Mouse (Mus musculus): ENCODE measurements around the gene Olfr986. TPM values are rescaled to one million over a fixed set of nuclear protein-coding genes. Genes with fewer than 3 reads are reported as not detected.
"Not testable (repeated sequence)": the region's sequence is repeated elsewhere in the genome, so short reads cannot be mapped to it uniquely, and the experiment has no call there.

The Olfr986 gene
- total RNA-seq (2017): not detected in 2 replicates

- ATAC-seq (replicated peaks; ENCODE audit: low read depth, poor library complexity, severe bottlenecking): no peak
Observed at GRCm38 (mm10) chr9:40180620-40181019, at the start of gene Olfr986. TSS of gene Olfr986 (plus strand) at chr9:40180920.

DNA sequence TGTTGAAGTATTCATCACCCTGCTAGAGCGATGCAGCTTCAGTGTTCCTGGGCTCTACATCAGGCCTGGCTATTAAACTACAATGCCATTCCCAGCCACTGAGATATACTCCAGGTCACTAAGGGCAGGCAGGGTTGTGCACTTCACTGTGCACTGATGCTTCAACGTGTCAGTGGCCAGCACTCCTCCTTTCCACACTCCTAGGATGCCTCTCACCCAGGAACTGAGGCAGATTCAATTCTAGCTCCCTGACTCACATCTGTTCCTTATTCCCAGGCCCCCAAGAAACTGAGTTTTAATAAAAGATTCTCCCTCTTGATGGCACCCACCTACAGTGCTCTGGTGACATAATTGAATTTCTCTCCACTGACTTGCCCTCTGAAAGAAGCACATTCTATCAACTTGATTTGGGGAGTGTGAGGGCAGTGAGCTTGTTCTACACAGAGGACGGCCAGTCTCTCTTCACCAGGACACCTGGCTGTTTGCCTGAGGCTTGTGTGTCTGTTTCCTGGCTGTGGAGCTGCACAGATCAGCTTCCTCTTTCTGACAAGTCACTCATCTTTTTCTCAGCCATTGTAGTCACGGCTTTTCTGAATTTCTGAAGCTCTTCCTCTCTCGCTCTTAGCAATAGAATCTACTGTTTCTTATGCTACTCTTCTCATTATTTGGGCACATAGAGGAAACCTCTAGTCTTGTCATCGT lies 43.6 kb upstream of the Olfr986 start:
- peak; percentile 99 for ATAC-seq (replicated peaks; ENCODE audit: low read depth, poor library complexity, severe bottlenecking)

GRCm38 (mm10) chr9:40139484-40139883 lies 41.2 kb upstream of the Olfr986 start:
- no peak for ATAC-seq (replicated peaks; ENCODE audit: low read depth, poor library complexity, severe bottlenecking)

GRCm38 (mm10) chr9:40141544-40141943 lies 39.2 kb upstream of the Olfr986 start:
- ATAC-seq (replicated peaks; ENCODE audit: low read depth, poor library complexity, severe bottlenecking): no peak

- no peak for ATAC-seq (replicated peaks; ENCODE audit: low read depth, poor library complexity, severe bottlenecking)
Observed at GRCm38 (mm10) chr9:40155118-40155644, 25.5 kb upstream of the Olfr986 start.

DNA sequence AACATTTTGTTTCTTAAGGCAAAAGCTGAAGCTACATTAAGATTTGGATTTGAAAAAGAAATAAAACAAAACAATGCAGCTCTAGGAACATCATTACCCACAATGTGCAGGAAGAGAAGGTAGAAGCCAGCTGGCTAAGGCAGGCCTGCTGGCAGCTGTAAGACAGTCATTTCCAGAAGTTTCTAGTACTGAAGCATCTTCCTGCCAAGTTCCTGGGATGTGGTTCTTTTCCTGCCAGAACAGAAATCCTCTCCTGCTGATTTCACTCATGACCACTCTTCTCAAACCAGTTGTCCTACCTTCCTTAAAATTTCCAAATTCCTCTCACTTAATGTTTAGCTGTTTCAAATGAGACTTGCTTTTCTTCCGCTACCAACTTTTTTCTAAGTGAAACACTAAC lies 14.3 kb upstream of the Olfr986 start:
- no peak for ATAC-seq (replicated peaks; ENCODE audit: low read depth, poor library complexity, severe bottlenecking)

GRCm38 (mm10) chr9:40177017-40177416 lies 3.7 kb upstream of the Olfr986 start:
- no peak for ATAC-seq (replicated peaks; ENCODE audit: low read depth, poor library complexity, severe bottlenecking)

DNA sequence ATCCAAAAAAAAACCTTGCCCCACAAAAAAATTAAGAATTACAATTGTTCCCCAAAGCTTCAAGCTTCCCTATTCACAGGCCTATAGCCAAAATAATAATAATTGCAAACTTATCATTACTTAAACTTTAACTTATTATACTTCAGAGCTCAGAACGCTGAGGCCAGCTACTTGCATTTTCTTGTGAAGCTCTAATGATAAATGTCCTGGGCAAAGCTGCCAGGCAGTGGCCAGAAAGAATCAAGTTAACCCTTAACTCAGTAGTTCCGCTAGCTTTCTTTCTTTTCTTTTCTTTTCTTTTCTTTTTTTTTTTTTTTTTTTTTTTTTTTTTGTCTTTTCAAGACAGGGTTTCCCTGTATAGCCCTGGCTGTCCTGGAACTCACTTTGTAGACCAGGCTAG lies 4.4 kb downstream of the Olfr986 start:
- not testable (repeated sequence) for ATAC-seq (replicated peaks; ENCODE audit: low read depth, poor library complexity, severe bottlenecking)

GRCm38 (mm10) chr9:40191086-40191876 lies 10.6 kb downstream of the Olfr986 start:
- ATAC-seq (replicated peaks; ENCODE audit: low read depth, poor library complexity, severe bottlenecking): no peak

DNA sequence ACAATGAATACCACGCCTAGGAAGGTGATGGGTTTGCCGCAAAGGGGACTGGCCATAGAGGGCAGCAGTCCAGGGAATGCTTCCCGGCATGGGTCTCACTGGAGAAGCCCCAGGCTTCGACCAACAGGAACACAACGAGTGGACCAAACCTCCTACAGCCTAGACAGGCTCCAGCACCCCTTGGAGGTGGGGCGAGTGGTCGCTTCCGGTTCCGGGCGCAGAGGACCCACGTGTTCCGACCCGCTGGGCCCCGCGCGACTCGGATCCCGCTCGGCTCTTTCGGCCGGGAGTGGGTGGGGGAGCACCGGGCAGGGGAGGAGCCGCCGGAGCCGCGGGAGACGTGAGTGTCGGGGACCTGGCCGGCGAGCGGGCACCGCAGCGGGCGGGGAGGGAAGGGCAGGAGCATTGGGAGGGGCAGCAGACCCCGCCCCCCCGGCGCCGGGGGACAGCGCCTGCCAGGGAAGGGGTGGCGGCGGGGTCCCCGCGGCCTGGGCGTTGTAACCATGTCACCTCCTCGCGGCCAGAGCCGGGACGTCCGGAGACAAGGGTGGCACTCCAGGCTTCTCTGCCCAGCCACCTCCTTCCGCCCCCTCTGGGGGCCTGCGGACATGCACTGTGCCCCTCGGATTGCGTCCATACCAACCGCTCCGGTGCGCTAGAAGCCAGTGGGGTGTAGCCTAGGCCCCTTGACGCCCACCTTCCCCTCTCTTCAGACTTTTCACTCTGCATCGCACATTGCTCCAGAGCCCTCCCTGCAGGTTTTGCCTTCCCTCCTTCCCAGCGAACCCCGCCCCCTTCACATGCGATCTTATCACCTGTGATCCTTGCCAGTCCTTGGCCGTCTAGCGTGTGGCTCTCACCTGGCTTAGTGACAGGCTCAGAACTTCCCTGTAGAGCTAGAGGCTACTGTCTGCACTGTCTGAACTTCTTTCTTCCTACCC lies 11.6 kb downstream of the Olfr986 start, which contains the start of gene Zfp202:
TSS of gene Zfp202 (plus strand) at position 219 of the 941 bp plus-strand sequence.
- peak; percentile 86 for ATAC-seq (replicated peaks; ENCODE audit: low read depth, poor library complexity, severe bottlenecking)

- ATAC-seq (replicated peaks; ENCODE audit: low read depth, poor library complexity, severe bottlenecking): no peak
Observed at GRCm38 (mm10) chr9:40195981-40196380, 15.3 kb downstream of the Olfr986 start.

DNA sequence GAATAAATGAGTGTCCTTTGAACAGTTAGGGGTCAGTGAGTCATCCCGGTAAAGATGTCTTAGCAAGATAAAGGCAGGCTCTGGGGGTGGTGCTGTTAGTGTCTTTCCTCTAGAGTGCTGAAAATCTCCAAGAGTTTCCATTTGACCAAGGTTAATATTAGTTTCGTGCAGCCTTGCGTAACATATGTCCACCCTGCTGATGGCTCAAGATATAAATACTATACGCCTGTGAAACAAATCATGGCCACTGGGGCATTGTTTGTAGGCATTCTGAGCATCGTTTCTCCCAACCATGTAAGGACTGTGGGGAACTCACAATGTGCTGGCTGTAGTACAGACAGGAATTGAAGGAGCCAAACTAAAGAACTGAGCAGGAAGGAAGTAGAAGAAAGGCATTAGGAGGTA lies 25.8 kb downstream of the Olfr986 start:
- no peak for ATAC-seq (replicated peaks; ENCODE audit: low read depth, poor library complexity, severe bottlenecking)

DNA sequence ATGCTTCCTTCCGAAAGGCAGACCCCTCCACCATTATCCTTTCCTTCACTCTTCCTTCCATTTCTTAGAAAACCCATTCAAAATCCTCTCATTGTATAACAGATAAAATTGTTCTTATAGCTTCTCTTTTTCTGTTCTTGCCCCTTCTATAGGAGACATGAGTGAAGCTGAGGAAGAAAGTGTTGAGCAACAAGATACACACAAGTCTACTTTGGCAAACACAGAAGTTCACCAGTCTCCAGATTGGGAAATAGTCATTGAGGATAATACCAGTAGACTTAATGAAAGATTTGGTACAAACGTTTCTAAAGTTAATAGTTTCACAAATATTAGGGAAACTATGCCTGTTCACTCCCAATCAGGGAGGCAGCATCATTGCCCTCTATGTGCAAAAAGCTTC lies 30.0 kb downstream of the Olfr986 start:
- no peak for ATAC-seq (replicated peaks; ENCODE audit: low read depth, poor library complexity, severe bottlenecking)

DNA sequence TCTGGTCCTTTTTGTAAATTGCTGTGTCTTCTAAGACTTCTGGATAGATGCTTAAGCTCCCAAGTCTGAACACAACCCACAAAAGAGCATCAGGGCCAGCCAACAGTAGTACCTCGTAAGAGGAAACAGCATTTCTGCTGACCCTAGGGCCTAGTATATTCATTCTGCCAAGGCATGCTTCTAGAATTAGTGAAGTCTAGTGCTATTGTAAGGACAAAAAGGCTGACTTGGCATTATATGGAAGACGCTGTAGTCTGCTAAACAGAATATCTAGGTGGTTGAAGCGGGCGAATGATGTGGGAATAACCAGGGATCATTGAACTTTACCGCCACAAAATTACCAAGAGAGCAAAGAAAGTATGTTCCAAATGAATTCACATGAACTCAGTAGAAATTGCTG lies 33.3 kb downstream of the Olfr986 start:
- no peak for ATAC-seq (replicated peaks; ENCODE audit: low read depth, poor library complexity, severe bottlenecking)

- no peak for ATAC-seq (replicated peaks; ENCODE audit: low read depth, poor library complexity, severe bottlenecking)
Observed at GRCm38 (mm10) chr9:40216651-40217050, 35.9 kb downstream of the Olfr986 start.

GRCm38 (mm10) chr9:40224289-40224688 lies 43.6 kb downstream of the Olfr986 start:
- no peak for ATAC-seq (replicated peaks; ENCODE audit: low read depth, poor library complexity, severe bottlenecking)

DNA sequence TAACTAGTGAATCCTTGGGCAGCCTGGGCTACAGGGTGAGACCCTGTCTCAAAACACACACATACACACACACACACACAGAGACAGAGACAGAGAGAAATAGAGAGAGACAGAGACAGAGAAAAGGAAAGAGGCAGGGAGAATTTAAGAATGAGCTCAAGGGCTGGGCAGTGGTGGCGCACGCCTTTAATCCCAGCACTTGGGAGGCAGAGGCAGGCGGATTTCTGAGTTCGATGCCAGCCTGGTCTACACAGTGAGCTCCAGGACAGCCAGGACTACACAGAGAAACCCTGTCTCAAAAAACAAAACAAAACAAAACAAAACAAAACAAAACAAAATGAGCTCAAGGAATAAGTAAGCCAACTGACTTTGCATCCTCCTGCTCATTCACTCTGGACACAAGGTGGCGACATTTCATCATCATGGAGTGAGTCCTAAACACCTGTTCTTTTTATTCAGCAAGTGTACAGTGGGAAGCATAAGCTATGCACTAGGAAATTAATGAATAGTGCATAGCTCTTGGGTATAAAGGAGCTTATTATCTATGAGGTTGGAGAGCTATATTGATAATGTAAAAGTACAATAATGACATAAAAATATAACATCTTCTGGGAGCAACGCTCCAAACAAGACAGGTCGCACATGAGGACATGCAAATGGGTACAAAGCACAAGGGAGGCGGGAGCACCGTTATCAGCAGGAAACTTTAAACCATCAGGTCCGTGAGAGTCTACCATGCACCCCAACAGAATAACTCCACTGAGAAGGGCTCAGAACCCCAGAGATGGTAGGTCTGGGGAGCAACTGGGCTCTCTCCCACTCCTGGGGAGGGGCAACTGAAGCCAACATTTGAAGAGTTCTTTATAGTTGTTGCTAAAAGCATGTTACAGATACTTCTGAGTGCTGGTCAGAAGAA lies 47.4 kb downstream of the Olfr986 start:
- ATAC-seq (replicated peaks; ENCODE audit: low read depth, poor library complexity, severe bottlenecking): peak; percentile 78

- peak; percentile 84 for ATAC-seq (replicated peaks; ENCODE audit: low read depth, poor library complexity, severe bottlenecking)
Observed at GRCm38 (mm10) chr9:40228804-40229331, 48.1 kb downstream of the Olfr986 start.

DNA sequence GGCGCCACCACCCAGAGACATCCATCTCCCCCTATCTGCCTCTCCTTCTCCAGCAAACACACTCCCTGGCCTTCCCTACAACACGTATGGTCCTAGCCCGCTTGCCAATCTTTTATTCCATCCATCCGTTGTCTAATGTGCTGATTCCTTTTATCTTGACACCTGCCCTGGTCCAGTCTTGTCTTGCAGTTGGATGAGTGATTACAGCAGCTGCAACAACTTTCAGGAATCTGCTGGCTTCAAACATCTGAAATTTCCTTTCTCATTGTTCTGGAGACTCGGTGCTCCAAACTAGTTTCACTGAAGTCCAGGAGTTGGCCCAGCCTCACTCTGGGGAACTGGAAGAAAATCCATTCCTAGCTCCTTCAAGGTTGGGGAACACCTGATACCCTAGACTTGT lies 48.8 kb downstream of the Olfr986 start:
- no peak for ATAC-seq (replicated peaks; ENCODE audit: low read depth, poor library complexity, severe bottlenecking)
